Mouse (Mus musculus): ENCODE data around the gene Espl1. TPM values are rescaled to one million over a fixed set of nuclear protein-coding genes. Genes with fewer than 3 reads are reported as not detected.

Espl1 gene
- polyA plus RNA-seq, 1 experiment: 8.9 TPM

DNA sequence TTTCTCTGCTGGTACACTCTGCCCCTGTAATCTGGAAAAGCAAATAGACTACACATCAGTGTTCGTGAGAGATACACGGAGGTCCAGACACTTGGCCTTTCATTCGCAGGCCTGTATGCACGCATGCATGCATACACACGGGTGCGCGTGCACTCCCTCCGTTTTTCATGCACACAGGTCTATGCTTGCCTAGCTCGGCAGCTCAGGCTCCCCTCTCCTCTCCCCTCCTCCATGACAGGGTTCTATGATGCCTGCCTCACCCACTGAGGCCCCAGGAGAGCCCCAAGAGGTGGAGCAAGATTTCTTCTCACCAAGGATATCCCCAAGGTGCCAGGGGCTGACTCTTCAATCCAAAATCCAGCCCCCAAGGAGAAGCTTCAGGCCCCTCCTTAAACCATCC is 46.1 kb upstream of the Espl1 start:
- TF ChIP-seq POLR2A (IDR thresholded peaks at IDR 0.05; ENCODE audit: low read depth, low read length) (no peak), CTCF (IDR thresholded peaks at IDR 0.05; ENCODE audit: extremely low read depth, insufficient read depth, insufficient read length, insufficient replicate concordance) (no peak)
- 80% methylated on average over 9 of the region's 9 CpGs for WGBS
- H3K36me3 ChIP-seq (ENCODE audit: control insufficient read depth, insufficient read depth, low read length): no peaks in the 10 kb centered on the region
- no peak overlapping the region for H3K4me3 ChIP-seq (ENCODE audit: extremely low read depth, insufficient read depth, insufficient read length)
- DNase-seq (ENCODE audit: low read depth in 1 of 2, low spot score in 2 of 2): no peak
- H3K27me3 ChIP-seq (ENCODE audit: control insufficient read depth, insufficient read depth, low read length): peaks cover 11% of the 10 kb centered on the region
- no peak overlapping the region for H3K27ac ChIP-seq (ENCODE audit: insufficient read depth, low read length)
- H3K4me1 ChIP-seq (ENCODE audit: control insufficient read depth, insufficient read depth, insufficient read length): peaks cover 7% of the 10 kb centered on the region

DNA sequence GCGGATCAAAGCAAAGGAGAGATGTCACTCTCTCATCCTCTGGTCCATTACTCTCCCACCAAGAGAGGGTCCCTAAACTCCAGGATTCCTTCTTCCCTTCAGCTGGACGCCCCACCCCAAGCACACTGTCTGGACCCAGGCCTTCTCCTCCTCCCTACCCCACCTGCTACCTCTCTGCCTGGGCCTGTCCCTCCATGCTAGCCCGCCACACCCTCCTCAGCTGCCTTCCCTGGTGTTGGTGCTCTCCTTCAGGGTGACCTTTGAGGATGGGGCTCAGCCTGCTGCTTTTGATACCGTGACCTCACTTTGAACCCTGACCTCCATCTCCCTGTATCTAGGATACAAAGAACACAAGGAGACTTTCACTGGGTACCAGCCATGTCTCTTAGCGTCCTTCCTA is 45.5 kb upstream of the Espl1 start:
- Histone ChIP-seq H3K4me3 (ENCODE audit: extremely low read depth, insufficient read depth, insufficient read length) (no peak overlapping the region), H3K36me3 (ENCODE audit: control insufficient read depth, insufficient read depth, low read length) (no peaks in the 10 kb centered on the region), H3K27me3 (ENCODE audit: control insufficient read depth, insufficient read depth, low read length) (peaks cover 11% of the 10 kb centered on the region), H3K27ac (ENCODE audit: insufficient read depth, low read length) (no peak overlapping the region), H3K4me1 (ENCODE audit: control insufficient read depth, insufficient read depth, insufficient read length) (peaks cover 7% of the 10 kb centered on the region)
- DNase-seq (ENCODE audit: low read depth in 1 of 2, low spot score in 2 of 2): no peak
- WGBS: 85% methylated on average over 5 of the region's 5 CpGs
- no peak for TF ChIP-seq CTCF (IDR thresholded peaks at IDR 0.05; ENCODE audit: extremely low read depth, insufficient read depth, insufficient read length, insufficient replicate concordance)
- no peak for TF ChIP-seq POLR2A (IDR thresholded peaks at IDR 0.05; ENCODE audit: low read depth, low read length)

- Histone ChIP-seq H3K4me1 (ENCODE audit: control insufficient read depth, insufficient read depth, insufficient read length) (peaks cover 3% of the 10 kb centered on the region; the same call in 1 of the 2 replicates), H3K27me3 (ENCODE audit: control insufficient read depth, insufficient read depth, low read length) (peaks cover 11% of the 10 kb centered on the region), H3K36me3 (ENCODE audit: control insufficient read depth, insufficient read depth, low read length) (no peaks in the 10 kb centered on the region), H3K27ac (ENCODE audit: insufficient read depth, low read length) (no peak overlapping the region), H3K4me3 (ENCODE audit: extremely low read depth, insufficient read depth, insufficient read length) (no peak overlapping the region)
- 78% methylated on average over 14 of the region's 14 CpGs for WGBS
- TF ChIP-seq POLR2A (IDR thresholded peaks at IDR 0.05; ENCODE audit: low read depth, low read length): no peak
- TF ChIP-seq CTCF (IDR thresholded peaks at IDR 0.05; ENCODE audit: extremely low read depth, insufficient read depth, insufficient read length, insufficient replicate concordance): no peak
- no peak for DNase-seq (ENCODE audit: low read depth in 1 of 2, low spot score in 2 of 2)
Observed at GRCm38 (mm10) chr15:102255547-102256255, 40.4 kb upstream of the Espl1 start.

GRCm38 (mm10) chr15:102256431-102257201 is 39.5 kb upstream of the Espl1 start:
- Histone ChIP-seq H3K27me3 (ENCODE audit: control insufficient read depth, insufficient read depth, low read length) (peaks cover 11% of the 10 kb centered on the region), H3K4me3 (ENCODE audit: extremely low read depth, insufficient read depth, insufficient read length) (peak overlapping the region; percentile 59), H3K27ac (ENCODE audit: insufficient read depth, low read length) (no peak overlapping the region; the same call in 1 of the 2 replicates), H3K4me1 (ENCODE audit: control insufficient read depth, insufficient read depth, insufficient read length) (peaks cover 3% of the 10 kb centered on the region; the same call in 1 of the 2 replicates), H3K36me3 (ENCODE audit: control insufficient read depth, insufficient read depth, low read length) (no peaks in the 10 kb centered on the region)
- 28% methylated on average over 22 of the region's 22 CpGs for WGBS
- no peak for TF ChIP-seq CTCF (IDR thresholded peaks at IDR 0.05; ENCODE audit: extremely low read depth, insufficient read depth, insufficient read length, insufficient replicate concordance)
- TF ChIP-seq POLR2A (IDR thresholded peaks at IDR 0.05; ENCODE audit: low read depth, low read length): no peak
- DNase-seq (ENCODE audit: low read depth in 1 of 2, low spot score in 2 of 2): no peak

DNA sequence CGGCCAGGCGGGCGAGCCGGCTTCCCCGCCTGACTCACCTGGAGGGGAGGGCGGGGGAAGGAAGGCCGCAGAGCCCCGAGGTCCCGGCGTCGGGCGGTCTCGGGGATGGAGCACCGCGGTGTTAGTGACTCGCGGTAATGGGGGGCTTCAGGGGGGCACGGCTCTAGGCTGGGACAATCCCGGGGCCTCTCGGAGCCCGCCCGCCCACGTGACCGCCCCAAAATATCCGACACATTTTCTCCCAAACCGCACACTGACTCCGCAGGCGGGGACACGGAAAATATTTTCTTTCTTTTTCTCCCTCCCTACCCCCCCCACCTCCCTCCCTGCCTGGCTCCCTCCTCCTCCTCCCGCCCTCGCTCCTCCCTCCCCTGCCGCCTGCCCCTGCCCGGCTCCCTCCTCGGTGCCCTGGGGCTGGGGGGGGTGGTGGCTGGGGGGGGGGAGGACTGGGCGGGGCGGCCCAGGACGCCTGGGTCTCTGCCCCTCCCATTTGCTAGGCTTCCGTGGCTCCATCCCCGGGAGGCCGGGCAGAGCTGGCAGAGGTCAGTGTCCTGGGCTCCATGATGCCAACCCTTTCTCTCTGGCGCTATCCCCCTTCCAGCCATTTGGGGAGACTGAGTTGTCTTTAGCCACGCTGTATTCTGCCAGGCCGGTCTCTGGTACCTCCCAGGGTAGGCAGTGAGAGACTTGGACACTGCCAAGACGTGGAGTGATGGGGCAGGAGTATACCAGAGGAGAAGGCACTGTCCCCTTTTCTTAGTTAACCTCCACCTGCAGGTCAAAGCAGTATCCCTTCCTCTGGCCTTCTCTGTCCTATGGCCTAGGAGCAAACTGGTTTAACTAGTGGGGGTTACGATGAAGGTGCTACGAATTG is 38.6 kb upstream of the Espl1 start, which contains the start of gene Rarg:
Gene Rarg, minus strand, starts transcription at position 316 of the 874 bp plus-strand sequence.
- no peak for TF ChIP-seq POLR2A (IDR thresholded peaks at IDR 0.05; ENCODE audit: low read depth, low read length)
- TF ChIP-seq CTCF (IDR thresholded peaks at IDR 0.05; ENCODE audit: extremely low read depth, insufficient read depth, insufficient read length, insufficient replicate concordance): no peak

DNA sequence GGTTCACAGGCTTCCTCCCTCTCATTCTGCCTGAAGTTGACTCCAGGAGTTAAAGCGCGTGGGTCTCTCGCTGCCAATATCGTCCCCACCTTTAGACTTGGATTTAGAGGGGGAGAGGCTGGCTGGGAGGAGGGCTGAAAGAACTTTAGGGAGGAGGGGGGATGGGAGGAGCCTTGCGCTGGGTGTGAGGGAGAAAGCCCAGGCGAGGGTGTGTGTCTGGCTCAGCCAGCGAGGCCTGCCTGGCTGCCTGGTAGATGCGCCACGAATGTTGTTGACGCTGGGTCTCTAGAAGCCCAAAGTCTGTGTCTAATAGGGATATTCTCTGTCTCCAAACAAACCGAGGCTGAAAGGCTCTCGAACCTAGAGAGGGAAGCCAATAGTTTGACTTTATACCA is 38.0 kb upstream of the Espl1 start:
- H3K4me1 ChIP-seq (ENCODE audit: control insufficient read depth, insufficient read depth, insufficient read length): peaks cover 5% of the 10 kb centered on the region
- no peak overlapping the region; the same call in 1 of the 2 replicates for H3K4me3 ChIP-seq (ENCODE audit: extremely low read depth, insufficient read depth, insufficient read length)
- DNase-seq (ENCODE audit: low read depth in 1 of 2, low spot score in 2 of 2): no peak
- WGBS: 58% methylated on average over 12 of the region's 12 CpGs
- H3K27ac ChIP-seq (ENCODE audit: insufficient read depth, low read length): 0 out of 2 replicates have a peak overlapping the region, but pooled peaks have one; percentile 8
- TF ChIP-seq POLR2A (IDR thresholded peaks at IDR 0.05; ENCODE audit: low read depth, low read length) (no peak), CTCF (IDR thresholded peaks at IDR 0.05; ENCODE audit: extremely low read depth, insufficient read depth, insufficient read length, insufficient replicate concordance) (no peak)
- peaks cover 11% of the 10 kb centered on the region for H3K27me3 ChIP-seq (ENCODE audit: control insufficient read depth, insufficient read depth, low read length)
- no peaks in the 10 kb centered on the region for H3K36me3 ChIP-seq (ENCODE audit: control insufficient read depth, insufficient read depth, low read length)

More for the DNA sequence above, 38.6 kb upstream of the Espl1 start, which contains the start of gene Rarg:
- no peaks in the 10 kb centered on the region for H3K36me3 ChIP-seq (ENCODE audit: control insufficient read depth, insufficient read depth, low read length)
- peaks cover 11% of the 10 kb centered on the region for H3K27me3 ChIP-seq (ENCODE audit: control insufficient read depth, insufficient read depth, low read length)
- H3K27ac ChIP-seq (ENCODE audit: insufficient read depth, low read length): peak within 1 kb of the TSS; percentile 8; the same call in 1 of the 2 replicates
- H3K4me1 ChIP-seq (ENCODE audit: control insufficient read depth, insufficient read depth, insufficient read length): peaks cover 3% of the 10 kb centered on the region; the same call in 1 of the 2 replicates
- no peak for DNase-seq (ENCODE audit: low read depth in 1 of 2, low spot score in 2 of 2)
- 4% methylated on average over 43 of the region's 46 CpGs for WGBS
- peak within 1 kb of the TSS; percentile 59 for H3K4me3 ChIP-seq (ENCODE audit: extremely low read depth, insufficient read depth, insufficient read length)
